Mouse (Mus musculus) mouse embryonic stem cell (cell line): ENCODE measurements around the gene Olfr1275.

Experiments used
- in situ Hi-C, 2 experiments: fragments of 300-500 bp; cut with MboI; formaldehyde crosslinking; loops; 1 replicate in 1 of 2; 3 replicates in 1 of 2; pipeline ENCODE4 v1.14.3; 2019 to 2020; ENCODE audit warnings: low sequenced_read_pairs in 2 of 2, low pct_unique_long_range_greater_than_20kb in 1 of 2, mixed read lengths in 1 of 2; ENCODE audit not compliant: unreplicated experiment in 1 of 2

The Olfr1275 gene

GRCm38 (mm10) chr2:111235186-111235585 is at the start of gene Olfr1275:
Olfr1275 (minus strand) TSS chr2:111235286.
- in situ Hi-C loops, result no loop called here

GRCm38 (mm10) chr2:111274006-111274405 is 38.9 kb upstream of the Olfr1275 start, which contains the start of gene Olfr1277:
Olfr1277 (minus strand) TSS chr2:111274106.
- in situ Hi-C loops, result no loop called here

GRCm38 (mm10) chr2:111254216-111254615 is 19.1 kb upstream of the Olfr1275 start, which contains the start of gene Olfr1276:
Olfr1276 (plus strand) TSS chr2:111254516.
- in situ Hi-C loops, result no loop called here

GRCm38 (mm10) chr2:111229502-111229901 is 5.6 kb downstream of the Olfr1275 start, which contains the start of gene 4930430A15Rik:
4930430A15Rik (minus strand) TSS chr2:111229602.
- in situ Hi-C loops, result no loop called here

- in situ Hi-C loops, result no loop called here
These were observed 53.0 kb downstream of the Olfr1275 start for GRCm38 (mm10) chr2:111182068-111182467.
